Mouse (Mus musculus) B cell, adult 2 months (primary cell): ENCODE data around the gene Card10.
"Not testable (repeated sequence)": the region's sequence is repeated elsewhere in the genome, so short reads cannot be mapped to it uniquely, and the experiment has no call there.

Experiments used
- DNase-seq, 2 experiments: peaks; one replicate each; pipeline ENCODE4 v3.0.0; 2022

The Card10 gene

DNA sequence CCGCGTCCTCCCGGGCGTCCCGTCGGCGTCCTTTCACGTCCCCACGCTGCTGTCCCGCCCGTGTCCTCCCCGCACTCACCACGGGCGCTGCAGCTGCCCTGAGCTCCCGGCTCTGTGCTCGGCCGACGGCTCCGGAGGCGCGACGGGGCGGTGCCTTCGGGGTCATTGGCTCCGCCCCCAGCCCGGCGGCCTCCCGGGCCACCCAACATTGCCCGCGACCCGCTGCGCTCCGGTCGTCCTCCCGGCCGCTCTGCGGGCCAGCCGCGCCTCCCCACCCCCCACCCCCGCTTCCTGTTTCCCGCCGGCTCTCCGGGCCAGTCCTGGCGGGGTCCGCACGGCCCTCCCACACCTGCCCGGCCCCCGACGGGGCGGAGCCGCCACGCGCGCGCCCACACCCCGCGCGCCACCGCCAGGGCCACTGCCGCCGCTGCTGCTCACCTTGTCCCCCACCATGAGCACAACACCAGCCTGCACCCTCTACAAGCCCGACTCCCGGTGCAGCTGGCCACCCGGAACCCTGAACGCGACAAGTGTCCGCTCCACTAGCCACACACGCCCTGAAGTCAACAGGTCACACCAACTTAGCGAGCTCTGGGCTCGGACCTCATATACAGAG is at the start of gene Card10:
Gene Card10 (minus strand): TSS at position 267 of the 616 bp plus-strand sequence.
- peak; percentile 42 to 57 for DNase-seq

- peak; percentile 94 to 95 for DNase-seq
Observed at GRCm38 (mm10) chr15:78851505-78852153, 48.8 kb upstream of the Card10 start.

- DNase-seq, result no peak
Observed at GRCm38 (mm10) chr15:78850944-78851343, 48.1 kb upstream of the Card10 start.

GRCm38 (mm10) chr15:78850059-78850824 is 47.4 kb upstream of the Card10 start:
- DNase-seq, result no peak

DNA sequence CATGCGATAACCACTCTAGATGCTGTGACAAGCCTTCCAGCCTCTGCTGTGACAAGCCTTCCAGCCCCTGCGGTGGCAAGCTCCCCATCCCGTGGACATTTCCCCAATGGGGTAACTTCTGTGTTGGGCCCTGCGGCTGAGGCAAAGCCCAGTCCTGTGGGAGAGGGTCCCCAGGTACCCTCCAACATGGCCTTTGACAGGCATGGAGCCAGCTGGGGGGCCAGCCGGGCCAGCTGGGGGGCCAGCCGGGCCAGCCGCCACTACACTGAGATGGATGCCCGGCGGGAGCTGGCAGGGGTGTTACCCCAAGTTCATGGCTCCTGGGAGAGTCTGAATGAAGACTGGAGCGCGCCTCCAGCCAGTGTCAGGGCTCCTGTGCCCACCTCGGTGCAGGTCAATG is 46.6 kb upstream of the Card10 start:
- no peak for DNase-seq

- peak; percentile 88 to 89 for DNase-seq
Observed at GRCm38 (mm10) chr15:78848467-78848866, 45.6 kb upstream of the Card10 start.

- not testable (repeated sequence) for DNase-seq
Observed at GRCm38 (mm10) chr15:78846805-78847204, 44.0 kb upstream of the Card10 start.

GRCm38 (mm10) chr15:78846352-78846751 is 43.5 kb upstream of the Card10 start:
- no peak for DNase-seq

DNA sequence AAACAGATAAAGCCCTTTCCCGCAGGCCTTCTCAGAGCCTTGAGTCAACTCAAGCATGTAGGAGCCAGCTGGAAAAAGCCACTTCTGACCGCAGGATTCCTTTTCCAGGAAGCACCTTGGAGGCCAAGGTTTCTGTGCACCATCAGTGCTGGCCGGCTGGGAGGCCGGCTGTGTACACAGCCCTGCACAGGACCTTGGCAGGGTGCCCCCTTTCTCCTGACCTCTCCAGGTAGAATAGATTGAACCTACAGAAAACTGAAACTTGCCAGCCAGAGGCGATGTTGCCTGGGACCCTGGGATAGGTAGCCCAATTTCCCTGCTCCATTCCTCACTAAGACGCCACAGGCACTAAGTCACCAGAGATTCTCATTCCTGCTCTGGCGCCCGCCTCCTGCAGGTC is 43.0 kb upstream of the Card10 start:
- no peak for DNase-seq

DNA sequence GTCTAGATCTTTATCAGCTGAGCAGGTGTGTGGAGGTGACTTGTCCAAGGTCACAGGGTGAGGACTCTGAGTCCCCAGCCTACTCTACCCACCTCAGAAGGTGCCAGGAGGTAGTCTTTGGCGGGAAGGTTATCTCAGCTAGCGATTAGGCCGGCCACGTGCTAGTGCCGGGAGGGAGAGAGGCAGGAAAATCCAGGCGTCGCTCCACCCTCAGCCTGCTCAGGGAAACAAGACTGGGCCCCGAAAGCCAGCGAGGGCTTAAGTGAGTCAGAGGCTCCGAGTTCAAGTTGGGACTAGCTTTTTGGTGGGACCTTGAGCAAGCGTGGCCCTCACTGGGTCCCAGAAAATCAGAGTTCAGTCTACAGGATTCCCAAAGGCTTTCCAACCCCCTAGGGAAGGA is 42.5 kb upstream of the Card10 start:
- no peak for DNase-seq

DNA sequence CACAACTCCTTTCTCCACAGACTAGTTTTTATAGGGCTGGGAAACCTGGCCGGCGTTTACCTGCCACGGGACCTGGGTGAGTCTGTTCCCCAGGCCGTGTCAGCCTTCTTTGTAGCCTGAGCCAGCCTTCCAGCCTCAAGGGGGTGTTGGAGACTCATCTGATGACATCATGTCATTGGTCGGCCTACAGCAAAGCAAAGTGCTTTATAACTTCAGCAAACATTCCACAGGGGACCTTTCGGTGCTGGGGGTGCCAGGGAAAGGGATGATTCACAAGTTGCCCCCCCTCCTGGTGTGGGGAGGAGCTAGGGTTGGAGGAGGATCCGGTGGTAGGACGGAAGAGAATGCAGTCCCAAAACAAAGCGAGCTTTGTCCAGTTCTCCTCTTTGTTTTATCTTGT is 41.9 kb upstream of the Card10 start:
- no peak for DNase-seq

DNA sequence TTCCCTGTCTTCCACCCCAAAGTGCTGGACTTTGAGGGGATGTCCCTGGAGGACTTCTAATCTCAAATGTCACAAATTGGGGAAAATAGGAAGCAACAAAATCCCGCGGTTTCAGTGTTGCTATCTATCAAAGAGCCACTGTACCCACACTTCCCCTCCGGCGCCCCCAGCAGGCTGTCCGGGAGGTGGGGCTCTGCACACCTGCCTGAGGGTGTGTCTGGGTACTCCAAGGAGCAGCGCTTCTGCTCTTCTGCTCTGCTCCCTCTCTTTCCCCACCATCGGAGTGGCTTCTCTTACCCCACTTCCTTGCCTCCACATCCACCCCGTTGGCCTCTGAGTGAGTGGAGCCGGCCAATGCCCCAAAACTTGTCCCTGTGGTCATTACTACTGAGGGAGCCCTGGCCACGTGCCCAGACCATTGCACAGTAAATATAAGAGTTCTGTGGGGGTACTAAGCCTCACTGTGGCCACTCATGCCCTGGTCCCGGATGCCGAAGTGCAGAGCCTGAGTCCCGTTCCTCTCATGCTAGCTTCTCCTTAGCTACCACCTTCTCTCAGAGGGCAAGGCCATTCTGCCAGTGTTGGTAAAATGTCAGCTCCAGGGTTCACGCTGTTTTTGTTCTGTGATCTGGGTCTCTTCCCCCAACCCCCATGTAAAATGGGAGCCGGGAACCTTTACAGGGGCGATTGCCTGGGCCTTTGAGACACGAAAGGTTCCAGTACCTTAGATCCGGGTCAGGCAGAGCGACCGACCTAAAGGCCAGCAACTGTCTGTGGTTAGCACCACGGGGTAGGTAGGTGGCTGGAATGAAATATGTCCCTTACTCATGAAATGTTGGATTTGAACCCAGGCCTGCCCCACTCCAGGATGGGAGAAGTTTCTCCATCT is 41.0 kb upstream of the Card10 start:
- DNase-seq, result peak; percentile 29 to 41

GRCm38 (mm10) chr15:78842371-78843163 is 39.7 kb upstream of the Card10 start, which contains the start of gene Cdc42ep1:
Gene Cdc42ep1, plus strand, starts transcription at chr15:78842624.
- no peak for DNase-seq

- DNase-seq, result no peak
Observed at GRCm38 (mm10) chr15:78841161-78841790, 38.4 kb upstream of the Card10 start.

GRCm38 (mm10) chr15:78840751-78841150 is 37.9 kb upstream of the Card10 start:
- DNase-seq, result no peak

DNA sequence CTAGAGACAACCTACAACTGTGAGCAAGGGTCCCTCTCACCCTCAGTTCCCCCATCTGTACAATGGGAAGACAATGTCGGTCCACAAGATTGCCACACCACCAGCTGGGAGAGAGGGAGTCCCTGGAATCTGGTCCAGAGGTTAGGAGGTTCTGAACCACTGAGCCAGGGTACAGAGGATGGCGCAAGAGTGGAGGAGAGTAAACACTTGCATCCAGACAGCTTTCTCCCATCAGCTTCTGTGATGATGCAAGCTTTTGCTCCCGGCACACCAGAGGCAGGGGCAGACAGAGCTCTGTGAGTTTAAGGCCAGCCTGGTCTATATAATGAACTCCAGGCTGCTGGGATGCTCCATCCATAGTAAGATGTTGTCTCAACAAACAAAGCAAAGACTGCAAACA is 37.4 kb upstream of the Card10 start:
- DNase-seq, result no peak

DNA sequence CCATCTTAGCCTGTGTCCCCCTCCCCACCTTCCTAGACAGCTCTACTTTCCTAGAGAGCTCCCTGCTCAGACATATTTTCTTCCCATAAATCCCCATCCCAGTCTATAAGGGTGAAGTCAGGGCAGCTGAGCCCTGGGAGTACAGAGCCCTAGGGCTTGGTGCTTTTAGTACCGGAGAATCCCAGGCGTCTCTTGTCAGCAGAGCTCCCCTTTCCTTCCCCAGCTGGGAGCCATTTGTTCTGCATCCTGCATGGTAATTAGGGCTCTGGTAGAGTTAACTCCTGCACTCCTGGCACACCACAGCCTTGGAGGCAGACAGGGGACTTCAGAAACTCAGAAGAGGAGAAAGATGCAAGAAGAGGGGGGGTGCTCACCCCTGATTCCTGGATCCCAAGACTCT is 36.9 kb upstream of the Card10 start:
- DNase-seq, result no peak

DNA sequence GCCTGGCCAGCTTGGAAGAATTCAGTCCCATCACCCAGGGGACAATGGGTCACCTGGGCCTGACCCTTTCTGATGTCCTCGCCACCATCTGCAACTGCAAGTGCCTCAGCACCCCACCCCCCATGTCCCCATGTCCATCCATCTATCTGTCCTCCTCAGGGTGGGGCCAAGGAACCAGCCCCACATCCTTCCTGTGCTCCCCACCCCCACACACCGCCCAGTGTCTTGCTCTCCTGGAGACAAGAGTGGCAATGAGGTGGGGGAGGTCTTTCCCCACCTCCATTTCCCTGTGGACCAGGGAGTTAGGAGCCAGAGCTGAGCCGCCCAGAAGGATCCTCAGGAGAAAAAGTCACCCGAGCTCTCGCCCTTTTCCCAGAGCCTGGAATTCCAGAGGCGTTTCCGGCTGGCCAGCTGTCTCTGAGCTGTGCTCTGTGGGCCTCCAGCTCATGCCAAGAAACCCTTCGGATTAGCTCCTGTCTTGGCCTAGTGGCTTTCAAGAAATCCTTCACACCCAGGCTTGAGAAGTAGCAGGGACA is 33.3 kb upstream of the Card10 start:
- no peak for DNase-seq

DNA sequence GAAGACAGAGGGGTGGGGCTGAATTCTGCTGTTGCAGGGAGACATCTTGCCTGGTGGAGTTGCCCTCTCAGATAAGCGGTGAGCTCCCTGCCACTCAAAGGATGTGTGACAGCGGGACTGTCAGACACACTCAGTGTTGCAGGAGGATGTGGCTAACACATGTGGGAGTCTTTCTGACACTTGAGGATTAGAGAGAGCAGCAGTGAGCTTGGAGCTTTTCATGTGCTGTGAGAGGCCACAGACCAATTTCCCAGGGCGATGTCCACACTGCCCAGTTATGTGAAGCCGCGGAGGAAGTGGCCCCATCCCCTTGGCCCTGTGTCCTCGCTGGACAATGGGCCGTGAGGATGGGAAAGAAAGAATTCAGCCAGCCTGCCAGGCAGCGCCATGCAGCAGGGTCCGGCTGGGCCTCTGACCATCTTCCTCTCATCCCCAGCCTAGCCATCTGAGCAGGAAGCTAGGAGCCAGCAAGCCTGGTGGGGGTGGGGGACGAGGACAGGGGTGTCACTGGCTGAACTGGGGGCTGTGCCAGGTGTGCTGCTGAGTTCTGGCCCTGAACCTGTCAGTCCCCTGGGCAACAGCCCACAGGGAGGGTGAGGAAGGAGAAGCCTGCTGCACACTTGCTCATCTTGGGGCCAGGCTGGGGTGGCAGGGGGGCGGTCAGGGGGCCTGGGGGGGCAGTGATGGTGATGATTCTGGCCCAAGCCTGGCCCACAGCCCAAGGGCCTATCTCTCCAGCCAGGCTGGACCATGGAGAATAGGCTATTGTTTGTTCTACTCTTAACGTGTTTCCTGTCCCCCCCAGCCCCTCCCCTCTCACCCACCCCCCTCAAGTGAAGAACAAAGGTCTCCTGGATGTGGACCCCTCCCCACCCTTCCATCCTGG is 32.6 kb upstream of the Card10 start:
- no peak for DNase-seq
